Mouse (Mus musculus) stomach, postnatal 0 days (tissue): ENCODE results near the gene Ankib1.

Experiments
- CTCF ChIP-seq: IDR thresholded peaks from 2 replicates; pipeline ENCODE4 v1.5.1; 2016; ENCODE audit warnings: antibody characterized with exemption, low read depth, mild to moderate bottlenecking, moderate library complexity
- EP300 ChIP-seq: optimal IDR thresholded peaks from 2 replicates; pipeline ENCODE3; 2016; ENCODE audit warnings: antibody characterized with exemption

DNA sequence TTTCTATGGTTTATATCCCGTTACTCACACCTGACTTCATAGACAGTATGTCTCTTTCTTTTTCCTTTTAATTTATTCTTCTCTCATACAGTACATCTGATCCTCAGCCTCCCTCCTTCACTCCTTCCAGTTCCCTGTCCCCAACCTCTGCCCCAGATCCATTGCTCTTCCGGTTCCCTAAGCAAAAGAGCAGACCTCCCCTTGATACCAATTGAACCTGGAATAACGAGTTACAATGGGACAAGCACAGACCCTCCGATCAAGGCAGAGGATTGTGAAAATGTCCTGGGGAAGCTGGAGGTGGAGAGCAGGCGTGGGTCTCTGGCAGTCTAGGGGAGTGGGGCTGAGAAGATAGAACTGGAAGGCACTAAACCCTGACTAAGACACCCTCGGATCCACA lies 151.8 kb downstream of the Ankib1 start, which contains the start of gene Tmbim7:
- no peak for TF ChIP-seq CTCF
- TF ChIP-seq EP300, result no peak
